Mouse (Mus musculus): Measurements from ENCODE around the gene Rab17. TPM values are rescaled to one million over a fixed set of nuclear protein-coding genes. Genes with fewer than 3 reads are reported as not detected.

Gene Rab17
- total and polyA plus RNA-seq, 3 experiments: not detected

- no peaks in the 10 kb centered on the region for H3K9me3 ChIP-seq (replicated peaks; ENCODE audit: insufficient read depth, low read length)
These were observed 5.6 kb upstream of the Rab17 start for GRCm38 (mm10) chr1:90974906-90975649.

GRCm38 (mm10) chr1:90973574-90973911 is 4.1 kb upstream of the Rab17 start:
- Histone ChIP-seq H3K9me3 (replicated peaks; ENCODE audit: insufficient read depth, low read length) (no peaks in the 10 kb centered on the region), H3K27ac (ENCODE audit: control insufficient read depth, low read depth, low read length) (no peak overlapping the region), H3K9ac (ENCODE audit: control insufficient read depth, low read depth, low read length, poor library complexity, severe bottlenecking) (no peak overlapping the region), H3K4me1 (ENCODE audit: control insufficient read depth in 1 of 2, insufficient read depth in 2 of 2, low read length in 2 of 2) (peaks cover 0 to 4% of the 10 kb centered on the region in 2 experiments; a peak in 2 of 4 replicates), H3K27me3 (ENCODE audit: control insufficient read depth in 1 of 2, insufficient read depth in 2 of 2, low read length in 2 of 2) (no peaks in the 10 kb centered on the region), H3K36me3 (ENCODE audit: control insufficient read depth in 1 of 2, insufficient read depth in 2 of 2, low read length in 2 of 2) (no peaks in the 10 kb centered on the region), H3K79me2 (ENCODE audit: control insufficient read depth, insufficient read depth, low read length, poor library complexity) (no peaks in the 10 kb centered on the region), H3K4me3 (ENCODE audit: control insufficient read depth in 1 of 2, insufficient read depth in 1 of 2, low read depth in 2 of 2, low read length in 2 of 2) (no peak overlapping the region)
- no peak for TF ChIP-seq TCF12 (IDR thresholded peaks at IDR 0.05; ENCODE audit: low read depth, low read length)
- no peak for TF ChIP-seq ZNF384 (IDR thresholded peaks at IDR 0.05; ENCODE audit: low read depth, low read length)
- TF ChIP-seq CTCF (IDR thresholded peaks at IDR 0.05 in 2 of 3, conservative IDR thresholded peaks at IDR 0.05 in 1 of 3; ENCODE audit: control insufficient read depth in 1 of 3, insufficient read depth in 1 of 3, low read depth in 2 of 3, low read length in 3 of 3, poor library complexity in 1 of 3, severe bottlenecking in 1 of 3): no peak
- no peak for TF ChIP-seq MYB (IDR thresholded peaks at IDR 0.05; ENCODE audit: low read depth, low read length)
- TF ChIP-seq KAT2A (conservative IDR thresholded peaks at IDR 0.05; ENCODE audit: low read depth, low read length): no peak
- TF ChIP-seq RAD21 (IDR thresholded peaks at IDR 0.05; ENCODE audit: low read depth, low read length): no peak
- no peak for TF ChIP-seq NELFE (IDR thresholded peaks at IDR 0.05; ENCODE audit: low read depth, low read length)
- TF ChIP-seq HCFC1 (IDR thresholded peaks at IDR 0.05; ENCODE audit: low read depth, low read length): no peak
- DNase-seq (ENCODE audit: low read depth, low spot score): no peak

More at GRCm38 (mm10) chr1:90974906-90975649, 5.6 kb upstream of the Rab17 start:
- DNase-seq (ENCODE audit: low read depth, low spot score): no peak
- H3K9ac ChIP-seq (ENCODE audit: control insufficient read depth, low read depth, low read length, poor library complexity, severe bottlenecking): no peak overlapping the region
- no peak for TF ChIP-seq USF1 (IDR thresholded peaks at IDR 0.05; ENCODE audit: low read depth, low read length)
- no peak for TF ChIP-seq GATA1 (IDR thresholded peaks at IDR 0.05; ENCODE audit: low read depth, low read length)
- H3K79me2 ChIP-seq (ENCODE audit: control insufficient read depth, insufficient read depth, low read length, poor library complexity): no peaks in the 10 kb centered on the region
- H3K27me3 ChIP-seq (ENCODE audit: control insufficient read depth in 1 of 2, insufficient read depth in 2 of 2, low read length in 2 of 2): no peaks in the 10 kb centered on the region
- no peak overlapping the region for H3K27ac ChIP-seq (ENCODE audit: control insufficient read depth, low read depth, low read length)
- H3K36me3 ChIP-seq (ENCODE audit: control insufficient read depth in 1 of 2, insufficient read depth in 2 of 2, low read length in 2 of 2): no peaks in the 10 kb centered on the region
- no peak overlapping the region for H3K4me3 ChIP-seq (ENCODE audit: control insufficient read depth in 1 of 2, insufficient read depth in 1 of 2, low read depth in 2 of 2, low read length in 2 of 2)
- H3K4me1 ChIP-seq (ENCODE audit: control insufficient read depth in 1 of 2, insufficient read depth in 2 of 2, low read length in 2 of 2): peaks cover 0 to 4% of the 10 kb centered on the region in 2 experiments; a peak in 2 of 4 replicates

GRCm38 (mm10) chr1:90972911-90973573 is 3.6 kb upstream of the Rab17 start:
- Histone ChIP-seq H3K27me3 (ENCODE audit: control insufficient read depth in 1 of 2, insufficient read depth in 2 of 2, low read length in 2 of 2) (no peaks in the 10 kb centered on the region), H3K4me1 (ENCODE audit: control insufficient read depth in 1 of 2, insufficient read depth in 2 of 2, low read length in 2 of 2) (peaks cover 0 to 4% of the 10 kb centered on the region in 2 experiments; a peak in 2 of 4 replicates), H3K27ac (ENCODE audit: control insufficient read depth, low read depth, low read length) (no peak overlapping the region), H3K9ac (ENCODE audit: control insufficient read depth, low read depth, low read length, poor library complexity, severe bottlenecking) (no peak overlapping the region), H3K79me2 (ENCODE audit: control insufficient read depth, insufficient read depth, low read length, poor library complexity) (no peaks in the 10 kb centered on the region), H3K9me3 (replicated peaks; ENCODE audit: insufficient read depth, low read length) (no peaks in the 10 kb centered on the region), H3K36me3 (ENCODE audit: control insufficient read depth in 1 of 2, insufficient read depth in 2 of 2, low read length in 2 of 2) (no peaks in the 10 kb centered on the region), H3K4me3 (ENCODE audit: control insufficient read depth in 1 of 2, insufficient read depth in 1 of 2, low read depth in 2 of 2, low read length in 2 of 2) (no peak overlapping the region)
- DNase-seq (ENCODE audit: low read depth, low spot score): peak; percentile 76
- TF ChIP-seq NRF1 (IDR thresholded peaks at IDR 0.05; ENCODE audit: insufficient read depth, low read depth, low read length, poor library complexity, severe bottlenecking): 0 out of 2 replicates have a peak, but pooled peaks have one; percentile 29
- TF ChIP-seq RCOR1 (IDR thresholded peaks at IDR 0.05; ENCODE audit: low read depth, low read length): no peak
- no peak for TF ChIP-seq MYB (IDR thresholded peaks at IDR 0.05; ENCODE audit: low read depth, low read length)
- TF ChIP-seq HCFC1 (IDR thresholded peaks at IDR 0.05; ENCODE audit: low read depth, low read length): no peak
- TF ChIP-seq MYC (IDR thresholded peaks at IDR 0.05; ENCODE audit: low read depth, low read length): peak; percentile 78
- TF ChIP-seq MEF2A (IDR thresholded peaks at IDR 0.05; ENCODE audit: extremely low read depth, insufficient replicate concordance, low read depth, low read length, poor library complexity, severe bottlenecking): no peak
- TF ChIP-seq POLR2AphosphoS5 (IDR thresholded peaks at IDR 0.05; ENCODE audit: borderline replicate concordance, low read depth, low read length): no peak
- TF ChIP-seq ZKSCAN1 (IDR thresholded peaks at IDR 0.05; ENCODE audit: low read depth, low read length): no peak
- TF ChIP-seq POLR2AphosphoS2 (IDR thresholded peaks at IDR 0.05; ENCODE audit: low read length): no peak
- TF ChIP-seq RAD21 (IDR thresholded peaks at IDR 0.05; ENCODE audit: low read depth, low read length): no peak; the same call in none of the 2 replicates
- TF ChIP-seq JUND (IDR thresholded peaks at IDR 0.05; ENCODE audit: low read depth, low read length): no peak
- TF ChIP-seq MXI1 (IDR thresholded peaks at IDR 0.05; ENCODE audit: low read depth, low read length): peak; percentile 40; the same call in 1 of the 2 replicates
- no peak for TF ChIP-seq CHD1 (IDR thresholded peaks at IDR 0.05; ENCODE audit: low read depth, low read length)
- TF ChIP-seq MAX (IDR thresholded peaks at IDR 0.05; ENCODE audit: low read length): peak; percentile 52; the same call in 1 of the 2 replicates
- no peak for TF ChIP-seq MAZ (IDR thresholded peaks at IDR 0.05; ENCODE audit: low read depth, low read length)
- peak; percentile 95 for TF ChIP-seq ZC3H11A (IDR thresholded peaks at IDR 0.05; ENCODE audit: low read depth, low read length)
- no peak for TF ChIP-seq KAT2A (conservative IDR thresholded peaks at IDR 0.05; ENCODE audit: low read depth, low read length)

All from MEL (cell line).